Mouse (Mus musculus): ENCODE results near the gene Thoc6. TPM values are rescaled to one million over a fixed set of nuclear protein-coding genes. Genes with fewer than 3 reads are reported as not detected.
A peak's percentile ranks its signal among the peaks of the same experiment; 100 is the strongest.

The Thoc6 gene
- polyA plus RNA-seq, 1 experiment from 2014 or later, result 49.6 TPM

- Histone ChIP-seq H3K36me3 (ENCODE audit: insufficient read depth) (no peaks in the 10 kb centered on the region), H3K4me3 (ENCODE audit: low read depth, low read length) (no peak overlapping the region), H3K27ac (ENCODE audit: low read depth) (no peak overlapping the region), H3K9ac (no peak overlapping the region), H3K4me2 (no peak overlapping the region), H3K4me1 (ENCODE audit: insufficient read depth) (no peaks in the 10 kb centered on the region), H3K9me3 (ENCODE audit: low read depth, low read length) (no peaks in the 10 kb centered on the region), H3K27me3 (ENCODE audit: insufficient read depth, low read length) (peaks cover 3% of the 10 kb centered on the region)
- ATAC-seq (ENCODE audit: insufficient read depth) (no peak), DNase-seq (no peak)
- WGBS, result 33% methylated on average over 7 of the region's 7 CpGs
- TF ChIP-seq CTCF (IDR thresholded peaks at IDR 0.05; ENCODE audit: low read depth), result no peak
These were observed 31.1 kb upstream of the Thoc6 start for GRCm38 (mm10) chr17:23704741-23705140.

DNA sequence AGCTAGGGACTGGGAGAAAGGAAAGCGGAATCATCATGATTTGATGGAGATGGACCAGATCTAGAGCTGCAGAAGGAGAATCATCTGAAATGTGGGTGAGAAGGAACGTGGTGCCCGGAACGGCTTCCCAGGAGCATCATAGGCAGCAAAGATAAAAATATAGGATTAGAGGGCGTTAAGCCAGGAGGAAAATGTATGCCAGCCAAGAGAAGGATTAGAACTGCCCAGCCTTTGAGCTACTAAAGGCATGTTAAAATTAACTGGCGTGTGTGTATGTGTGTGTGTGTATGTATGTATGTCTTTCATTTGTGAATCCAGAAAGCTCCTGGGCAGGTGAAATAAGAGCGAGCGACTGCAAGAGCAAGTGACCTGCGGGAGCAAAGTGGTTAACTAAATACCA lies 29.6 kb upstream of the Thoc6 start:
- Histone ChIP-seq H3K27ac (ENCODE audit: low read depth) (no peak overlapping the region), H3K4me2 (no peak overlapping the region), H3K9ac (no peak overlapping the region), H3K36me3 (ENCODE audit: insufficient read depth) (no peaks in the 10 kb centered on the region), H3K27me3 (ENCODE audit: insufficient read depth, low read length) (peaks cover 11% of the 10 kb centered on the region), H3K4me1 (ENCODE audit: insufficient read depth) (no peaks in the 10 kb centered on the region), H3K4me3 (ENCODE audit: low read depth, low read length) (no peak overlapping the region), H3K9me3 (ENCODE audit: low read depth, low read length) (no peaks in the 10 kb centered on the region)
- DNase-seq, result no peak
- WGBS, result 81% methylated on average over 9 of the region's 9 CpGs
- TF ChIP-seq CTCF (IDR thresholded peaks at IDR 0.05; ENCODE audit: low read depth), result no peak
- no peak for ATAC-seq (ENCODE audit: insufficient read depth)

DNA sequence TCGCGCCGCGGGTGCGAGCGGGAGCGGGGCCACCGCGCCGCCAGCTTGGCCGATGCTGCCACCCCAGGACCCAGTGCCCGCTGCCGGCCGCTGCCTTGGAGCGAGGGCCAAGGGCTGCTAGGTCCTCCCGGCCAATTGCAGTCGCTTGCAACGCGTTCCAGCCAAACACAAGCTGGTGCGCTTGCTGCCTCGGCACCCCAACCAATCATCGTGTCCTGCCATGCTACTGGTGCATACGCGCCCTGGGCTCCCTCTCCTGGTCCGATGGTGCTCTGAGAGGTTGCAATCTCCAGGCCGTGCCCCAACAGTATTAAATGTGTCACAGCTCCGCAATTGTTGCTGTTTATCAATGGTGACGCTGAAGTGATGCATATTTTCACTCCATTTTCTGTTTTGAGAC lies 26.4 kb upstream of the Thoc6 start:
- Histone ChIP-seq H3K27ac (ENCODE audit: low read depth) (no peak overlapping the region), H3K9me3 (ENCODE audit: low read depth, low read length) (no peaks in the 10 kb centered on the region), H3K4me2 (peak overlapping the region; percentile 100), H3K4me1 (ENCODE audit: insufficient read depth) (no peaks in the 10 kb centered on the region; the same call in none of the 2 replicates), H3K4me3 (ENCODE audit: low read depth, low read length) (peak overlapping the region; percentile 64), H3K36me3 (ENCODE audit: insufficient read depth) (no peaks in the 10 kb centered on the region), H3K9ac (peak overlapping the region; percentile 54), H3K27me3 (ENCODE audit: insufficient read depth, low read length) (peaks cover 11% of the 10 kb centered on the region)
- DNase-seq (peak; percentile 93), ATAC-seq (ENCODE audit: insufficient read depth) (peak; percentile 94)
- WGBS, result under 1% methylated on average over 27 of the region's 28 CpGs
- TF ChIP-seq CTCF (IDR thresholded peaks at IDR 0.05; ENCODE audit: low read depth), result peak; percentile 81

GRCm38 (mm10) chr17:23699131-23700077 lies 25.7 kb upstream of the Thoc6 start:
- Histone ChIP-seq H3K9me3 (ENCODE audit: low read depth, low read length) (no peaks in the 10 kb centered on the region), H3K4me3 (ENCODE audit: low read depth, low read length) (peak overlapping the region; percentile 64), H3K36me3 (ENCODE audit: insufficient read depth) (no peaks in the 10 kb centered on the region), H3K4me2 (peak overlapping the region; percentile 100), H3K27me3 (ENCODE audit: insufficient read depth, low read length) (peaks cover 11% of the 10 kb centered on the region), H3K9ac (peak overlapping the region; percentile 54), H3K4me1 (ENCODE audit: insufficient read depth) (peaks cover 7% of the 10 kb centered on the region), H3K27ac (ENCODE audit: low read depth) (no peak overlapping the region)
- DNase-seq, result peak; percentile 63
- under 1% methylated on average over 101 of the region's 101 CpGs for WGBS
- peak; percentile 19; the same call in 1 of the 2 replicates for ATAC-seq (ENCODE audit: insufficient read depth)
- TF ChIP-seq CTCF (IDR thresholded peaks at IDR 0.05; ENCODE audit: low read depth), result no peak

GRCm38 (mm10) chr17:23695801-23696200 lies 22.1 kb upstream of the Thoc6 start:
- Histone ChIP-seq H3K4me2 (no peak overlapping the region), H3K36me3 (ENCODE audit: insufficient read depth) (no peaks in the 10 kb centered on the region), H3K9ac (no peak overlapping the region), H3K9me3 (ENCODE audit: low read depth, low read length) (no peaks in the 10 kb centered on the region), H3K4me3 (ENCODE audit: low read depth, low read length) (no peak overlapping the region), H3K27ac (ENCODE audit: low read depth) (peak overlapping the region; percentile 67), H3K4me1 (ENCODE audit: insufficient read depth) (peaks cover 8% of the 10 kb centered on the region), H3K27me3 (ENCODE audit: insufficient read depth, low read length) (peaks cover 11% of the 10 kb centered on the region)
- ATAC-seq (ENCODE audit: insufficient read depth) (peak; percentile 65), DNase-seq (peak; percentile 53)
- 11% methylated on average over 3 of the region's 3 CpGs for WGBS
- TF ChIP-seq CTCF (IDR thresholded peaks at IDR 0.05; ENCODE audit: low read depth), result no peak

DNA sequence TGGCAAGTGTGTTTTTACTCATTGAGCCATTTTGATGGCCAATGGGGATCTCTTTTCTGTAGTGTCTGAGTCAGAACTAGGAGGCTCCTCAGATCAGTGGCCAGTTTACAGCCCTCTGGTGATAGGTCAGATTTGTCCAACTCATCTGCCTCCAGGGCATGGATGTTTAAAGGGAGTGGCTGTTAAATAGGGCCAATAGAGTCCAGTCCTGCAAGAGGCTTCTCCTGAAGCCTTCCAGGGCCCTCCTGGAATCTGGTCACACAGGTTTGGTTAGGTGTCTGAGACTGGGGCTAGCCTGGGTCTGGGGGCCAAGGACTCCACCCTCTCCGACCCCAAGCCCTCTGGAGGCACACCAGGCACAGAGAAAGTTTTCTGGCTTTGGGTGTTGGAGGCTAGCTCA lies 20.8 kb upstream of the Thoc6 start:
- no peak overlapping the region for H3K4me3 ChIP-seq (ENCODE audit: low read depth, low read length)
- WGBS, result 42% methylated on average over 1 of the region's 1 CpGs
- 0 out of 2 replicates have a peak overlapping the region, but pooled peaks have one; percentile 4 for H3K4me2 ChIP-seq
- ATAC-seq (ENCODE audit: insufficient read depth), result peak; percentile 38; the same call in 1 of the 2 replicates
- no peak overlapping the region for H3K9ac ChIP-seq
- peak; percentile 54 for DNase-seq
- peaks cover 6% of the 10 kb centered on the region; the same call in 1 of the 2 replicates for H3K27me3 ChIP-seq (ENCODE audit: insufficient read depth, low read length)
- peak overlapping the region; percentile 58 for H3K27ac ChIP-seq (ENCODE audit: low read depth)
- no peak for TF ChIP-seq CTCF (IDR thresholded peaks at IDR 0.05; ENCODE audit: low read depth)
- no peaks in the 10 kb centered on the region for H3K36me3 ChIP-seq (ENCODE audit: insufficient read depth)
- H3K4me1 ChIP-seq (ENCODE audit: insufficient read depth), result peaks cover 8% of the 10 kb centered on the region
- H3K9me3 ChIP-seq (ENCODE audit: low read depth, low read length), result no peaks in the 10 kb centered on the region

Data from lung, embryonic 14.5 days (tissue).